Mouse (Mus musculus) CH12.LX (cell line): Measurements from ENCODE around the gene Gm20661. TPM values are rescaled to one million over a fixed set of nuclear protein-coding genes. Genes with fewer than 3 reads are reported as not detected.
"Not testable (repeated sequence)": the region's sequence is repeated elsewhere in the genome, so short reads cannot be mapped to it uniquely, and the experiment has no call there.

Experiments
- DNase-seq: peaks from one replicate; pipeline ENCODE4 v3.0.0-alpha.2; 2013; ENCODE audit errors: extremely low read depth
- H3K27ac ChIP-seq: 2 replicates; pipeline ENCODE4 v1.5.1; 2012; ENCODE audit warnings: low read depth, mild to moderate bottlenecking, control low read depth, moderate library complexity; ENCODE audit not compliant: insufficient read depth
- H3K27me3 ChIP-seq: replicated peaks from 2 replicates; pipeline ENCODE3; 2012; ENCODE audit warnings: inconsistent platforms
- H3K36me3 ChIP-seq, 2 experiments: replicated peaks in 1 of 2; 2 replicates each; pipeline versions ENCODE3 to v1.6.1; 2012; ENCODE audit warnings: inconsistent platforms in 1 of 2, low read length in 1 of 2, mild to moderate bottlenecking in 1 of 2, mixed read lengths in 1 of 2, moderate library complexity in 1 of 2; ENCODE audit not compliant: control insufficient read depth in 1 of 2, insufficient read depth in 1 of 2
- H3K4me1 ChIP-seq, 2 experiments: 2 replicates each; pipeline ENCODE4 v1.6.1; 2012; ENCODE audit warnings: inconsistent platforms in 1 of 2, moderate library complexity in 1 of 2; ENCODE audit not compliant: insufficient read depth in 2 of 2, control insufficient read depth in 1 of 2
- H3K4me2 ChIP-seq: 2 replicates; pipeline ENCODE4 v1.6.1; 2012; ENCODE audit warnings: low read depth, mild to moderate bottlenecking, control low read depth; ENCODE audit not compliant: poor library complexity, insufficient read depth, severe bottlenecking
- H3K4me3 ChIP-seq, 3 experiments: fragments of 150-350 bp in 1 of 3; sonication (generic) in 1 of 3; replicated peaks in 1 of 3; 2 replicates each; pipeline versions ENCODE3 to v1.5.1; 2011 to 2012; ENCODE audit warnings: low read depth in 2 of 3, low read length in 2 of 3, mild to moderate bottlenecking in 2 of 3, moderate library complexity in 2 of 3, control low read depth in 1 of 3, improper control_type of control experiment in 1 of 3, inconsistent platforms in 1 of 3, mixed read lengths in 1 of 3; ENCODE audit not compliant: poor library complexity in 1 of 3
- H3K79me2 ChIP-seq: replicated peaks from 2 replicates; pipeline ENCODE4 v1.6.1; 2012; ENCODE audit warnings: mild to moderate bottlenecking, moderate library complexity; ENCODE audit not compliant: control insufficient read depth, poor library complexity, insufficient read depth, severe bottlenecking; ENCODE audit errors: extremely low read depth
- H3K9ac ChIP-seq: 2 replicates; pipeline ENCODE4 v1.6.1; 2012; ENCODE audit warnings: low read depth, mild to moderate bottlenecking, control low read depth, moderate library complexity; ENCODE audit not compliant: insufficient read depth
- H3K9me3 ChIP-seq: replicated peaks from 2 replicates; pipeline ENCODE3; 2012; ENCODE audit warnings: low read length, inconsistent platforms, mixed read lengths
- CHD1 ChIP-seq: IDR thresholded peaks from 2 replicates; pipeline ENCODE4 v1.6.1; 2012; ENCODE audit warnings: low read depth, low read length, improper control_type of control experiment, inconsistent platforms
- CTCF ChIP-seq, 2 experiments: IDR thresholded peaks in 1 of 2; conservative IDR thresholded peaks in 1 of 2; 2 replicates each; pipeline ENCODE4 v1.5.1; 2011 to 2012; ENCODE audit warnings: low read depth in 2 of 2, low read length in 2 of 2, improper control_type of control experiment in 1 of 2, inconsistent platforms in 1 of 2, mild to moderate bottlenecking in 1 of 2, moderate library complexity in 1 of 2
- GABPA ChIP-seq: IDR thresholded peaks from 2 replicates; pipeline ENCODE4 v1.6.1; 2012; ENCODE audit warnings: low read depth, low read length, improper control_type of control experiment, inconsistent platforms; ENCODE audit not compliant: insufficient replicate concordance
- JUN ChIP-seq: IDR thresholded peaks from 2 replicates; pipeline ENCODE4 v1.6.1; 2011; ENCODE audit warnings: low read depth, mild to moderate bottlenecking, low read length, improper control_type of control experiment, moderate library complexity; ENCODE audit not compliant: insufficient read depth
- KAT2A ChIP-seq: IDR thresholded peaks from 2 replicates; pipeline ENCODE4 v1.6.1; 2012; ENCODE audit warnings: low read length, improper control_type of control experiment, inconsistent platforms; ENCODE audit not compliant: insufficient replicate concordance
- MAFK ChIP-seq: IDR thresholded peaks from 2 replicates; pipeline ENCODE4 v1.6.1; 2011; ENCODE audit warnings: low read length, improper control_type of control experiment; ENCODE audit not compliant: insufficient replicate concordance
- MXI1 ChIP-seq: IDR thresholded peaks from 2 replicates; pipeline ENCODE4 v1.6.1; 2011; ENCODE audit warnings: mild to moderate bottlenecking, low read depth, low read length, improper control_type of control experiment
- NELFE ChIP-seq: IDR thresholded peaks from 2 replicates; pipeline ENCODE4 v1.6.1; 2011; ENCODE audit warnings: low read depth, low read length, improper control_type of control experiment
- RAD21 ChIP-seq: IDR thresholded peaks from 2 replicates; pipeline ENCODE4 v1.6.1; 2011; ENCODE audit warnings: low read depth, mild to moderate bottlenecking, low read length, improper control_type of control experiment, moderate library complexity
- RCOR1 ChIP-seq: conservative IDR thresholded peaks from 2 replicates; pipeline ENCODE4 v1.6.1; 2012; ENCODE audit warnings: low read depth, mild to moderate bottlenecking, inconsistent platforms, low read length, improper control_type of control experiment
- SMC3 ChIP-seq: IDR thresholded peaks from 2 replicates; pipeline ENCODE4 v1.6.1; 2011; ENCODE audit warnings: low read depth, low read length, improper control_type of control experiment
- UBTF ChIP-seq: IDR thresholded peaks from 2 replicates; pipeline ENCODE4 v1.6.1; 2012; ENCODE audit warnings: low read depth, mild to moderate bottlenecking, inconsistent platforms, low read length, improper control_type of control experiment, moderate library complexity
- ZC3H11A ChIP-seq: IDR thresholded peaks from 2 replicates; pipeline ENCODE4 v1.6.1; 2012; ENCODE audit warnings: low read depth, mild to moderate bottlenecking, inconsistent platforms, low read length, improper control_type of control experiment
- ZKSCAN1 ChIP-seq: IDR thresholded peaks from 2 replicates; pipeline ENCODE4 v1.6.1; 2012; ENCODE audit warnings: low read depth, inconsistent platforms, low read length, improper control_type of control experiment, borderline replicate concordance
- dilution Hi-C: fragments of 300-500 bp; cut with MboI; formaldehyde crosslinking; loops from 2 replicates; pipeline ENCODE4 v1.14.3; 2020; ENCODE audit warnings: low sequenced_read_pairs; ENCODE audit not compliant: extremely low pct_unique_long_range_greater_than_20kb, extremely low pct_ligation_motif_present
- in situ Hi-C: fragments of 300-500 bp; cut with MboI; formaldehyde crosslinking; loops from 3 replicates; pipeline ENCODE4 v1.14.3; 2019; ENCODE audit warnings: low sequenced_read_pairs, low pct_ligation_motif_present, low pct_unique_long_range_greater_than_20kb, mixed read lengths
- polyA plus RNA-seq: library from polyadenylated mRNA; unstranded; fragments of >175 nt; gene quantifications from 2 replicates; pipeline ENCODE4 v1.2.1, GENCODE M21; 2012; ENCODE audit warnings: low read depth; ENCODE audit not compliant: insufficient read length
- total RNA-seq, 2 experiments: library from RNA; depleted of rRNA; stranded (reverse); fragments of 300-350 nt in 1 of 2; fragments of >200 nt in 1 of 2; gene quantifications; 2 replicates each; pipeline ENCODE4 v1.2.3; 2012 to 2014

The Gm20661 gene
- total and polyA plus RNA-seq, 3 experiments, result 0.29 TPM; not detected in 2

DNA sequence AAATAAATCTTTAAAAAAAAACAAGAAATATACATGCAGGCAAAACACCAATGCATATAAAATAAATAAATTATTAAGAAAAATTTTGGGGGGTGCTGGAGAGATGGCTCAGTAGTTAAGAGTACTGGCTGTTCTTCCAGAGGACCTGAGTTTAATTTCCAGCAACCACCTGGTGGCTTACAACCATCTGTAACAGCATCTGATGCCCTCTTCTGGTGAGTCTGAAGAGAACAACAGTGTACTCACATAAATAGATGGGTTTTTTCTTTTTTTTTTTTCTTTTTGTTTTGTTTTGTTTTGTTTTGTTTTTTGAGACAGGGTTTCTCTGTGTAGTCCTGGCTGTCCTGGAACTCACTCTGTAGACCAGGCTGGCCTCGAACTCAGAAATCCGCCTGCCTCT is 30.7 kb downstream of the Gm20661 start:
- dilution Hi-C loops, result not testable (repeated sequence)
- peaks cover 8 to 46% of the 10 kb centered on the region in 2 experiments for H3K36me3 ChIP-seq

DNA sequence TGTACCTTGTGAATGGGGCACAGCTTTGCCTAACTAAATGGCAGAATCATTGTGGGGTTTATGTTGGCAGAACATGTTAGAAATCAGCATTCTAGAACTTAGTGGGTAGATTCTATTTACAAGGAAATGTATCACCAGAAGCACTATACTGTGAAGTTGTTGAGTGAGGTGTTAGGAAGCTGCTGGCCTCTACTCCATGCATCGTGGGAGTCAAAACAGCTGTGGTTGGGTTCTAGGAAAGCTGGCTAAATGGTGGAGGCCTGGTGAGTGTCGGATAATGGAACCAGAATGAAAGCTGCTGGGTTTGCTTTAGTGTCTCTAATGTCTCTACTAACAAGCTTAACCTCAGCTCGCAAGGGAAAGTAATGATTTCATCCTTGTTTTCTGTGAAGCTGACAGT is 34.3 kb downstream of the Gm20661 start:
- H3K4me2 ChIP-seq, result no peak overlapping the region
- no peak for TF ChIP-seq ZC3H11A
- no peak for TF ChIP-seq KAT2A
- no peak for TF ChIP-seq ZKSCAN1
- no peak for TF ChIP-seq NELFE
- TF ChIP-seq MXI1, result no peak

More for the DNA sequence above, 30.7 kb downstream of the Gm20661 start:
- H3K9me3 ChIP-seq, in situ Hi-C loops, H3K27ac ChIP-seq, H3K4me3 ChIP-seq: not testable (repeated sequence)
- peaks cover 4 to 20% of the 10 kb centered on the region in 2 experiments; a peak in 3 of 4 replicates for H3K4me1 ChIP-seq
- TF ChIP-seq SMC3 (peak; percentile 14; the same call in 1 of the 2 replicates), CTCF (conservative IDR thresholded peaks at IDR 0.05 in 1 of 2, IDR thresholded peaks at IDR 0.05 in 1 of 2; ENCODE audit: low read depth in 2 of 2, low read length in 2 of 2) (peak in 1 of 2 experiments; percentile 38; a peak in 2 of 4 replicates)
- TF ChIP-seq, all 38 proteins: peak for 2; not testable (repeated sequence) for 36
- not testable (repeated sequence) for DNase-seq, H3K9ac ChIP-seq, H3K4me2 ChIP-seq, H3K27me3 ChIP-seq
- peaks cover 19% of the 10 kb centered on the region for H3K79me2 ChIP-seq

DNA sequence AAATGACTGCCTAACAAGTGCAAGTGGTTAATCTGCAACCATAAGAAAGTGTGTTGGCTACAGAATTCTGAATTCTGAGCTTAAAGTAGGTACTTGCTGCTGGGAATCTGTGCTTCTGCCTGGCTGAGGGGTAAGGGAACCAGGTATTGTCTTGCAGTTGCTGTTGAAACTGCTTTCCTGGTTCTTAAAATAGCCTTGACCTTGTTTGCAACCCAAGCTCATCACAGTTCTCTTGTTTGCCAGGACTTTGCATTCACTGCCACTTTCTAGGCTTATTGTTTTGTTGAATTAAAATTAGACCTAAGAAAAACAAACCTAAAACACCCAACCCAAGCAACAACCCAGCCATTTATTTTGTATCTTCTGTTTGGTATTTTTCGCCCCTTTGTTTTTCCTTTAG is 37.9 kb downstream of the Gm20661 start:
- in situ Hi-C loops (no loop called here), dilution Hi-C loops (no loop called here)
- no peaks in the 10 kb centered on the region for H3K27me3 ChIP-seq
- TF ChIP-seq JUN (no peak), ZKSCAN1 (no peak), CTCF (conservative IDR thresholded peaks at IDR 0.05 in 1 of 2, IDR thresholded peaks at IDR 0.05 in 1 of 2; ENCODE audit: low read depth in 2 of 2, low read length in 2 of 2) (no peak), NELFE (no peak), CHD1 (no peak), MAFK (no peak), GABPA (no peak), RAD21 (no peak), UBTF (no peak), RCOR1 (no peak), SMC3 (no peak)
- H3K27ac ChIP-seq, result no peak overlapping the region
- H3K4me2 ChIP-seq, result no peak overlapping the region
- H3K4me1 ChIP-seq, result peaks cover 0 to 15% of the 10 kb centered on the region in 2 experiments; a peak in 2 of 4 replicates
- no peaks in the 10 kb centered on the region for H3K9me3 ChIP-seq
- H3K79me2 ChIP-seq, result peaks cover 12% of the 10 kb centered on the region
- no peak overlapping the region for H3K4me3 ChIP-seq
- H3K9ac ChIP-seq, result no peak overlapping the region
- peaks cover 22 to 42% of the 10 kb centered on the region in 2 experiments for H3K36me3 ChIP-seq
- DNase-seq, result no peak

More for the DNA sequence above, 34.3 kb downstream of the Gm20661 start:
- Histone ChIP-seq H3K4me3 (no peak overlapping the region), H3K27ac (no peak overlapping the region), H3K9ac (no peak overlapping the region), H3K79me2 (peaks cover 16% of the 10 kb centered on the region), H3K4me1 (peaks cover 0 to 15% of the 10 kb centered on the region in 2 experiments; a peak in 2 of 4 replicates), H3K9me3 (no peaks in the 10 kb centered on the region), H3K27me3 (no peaks in the 10 kb centered on the region), H3K36me3 (peaks cover 8 to 41% of the 10 kb centered on the region in 2 experiments)
- no peak for DNase-seq
- dilution Hi-C loops, result no loop called here
- in situ Hi-C loops, result no loop called here
